Mouse (Mus musculus) B cell, adult 2 months (primary cell): ENCODE measurements around the gene Tmed10.
A peak's percentile ranks its signal among the peaks of the same experiment; 100 is the strongest.

Experiments used
- DNase-seq, 2 experiments: peaks; one replicate each; pipeline ENCODE4 v3.0.0; 2022

Gene Tmed10

GRCm38 (mm10) chr12:85374561-85375272 is at the start of gene Tmed10:
Tmed10 (minus strand) TSS chr12:85374847.
- DNase-seq: peak; percentile 87 to 88

- DNase-seq: no peak
Measured at GRCm38 (mm10) chr12:85423236-85423635, 48.6 kb upstream of the Tmed10 start.

- DNase-seq: no peak
Measured at GRCm38 (mm10) chr12:85422536-85422935, 47.9 kb upstream of the Tmed10 start.

- DNase-seq: peak in 1 of 2 experiments; percentile 21
Measured at GRCm38 (mm10) chr12:85420945-85421344, 46.3 kb upstream of the Tmed10 start.

- peak in 1 of 2 experiments; percentile 35 for DNase-seq
Measured at GRCm38 (mm10) chr12:85417845-85418244, 43.2 kb upstream of the Tmed10 start.

GRCm38 (mm10) chr12:85416298-85416697 is 41.7 kb upstream of the Tmed10 start:
- no peak for DNase-seq

- no peak for DNase-seq
Measured at GRCm38 (mm10) chr12:85415876-85416275, 41.2 kb upstream of the Tmed10 start.

GRCm38 (mm10) chr12:85411136-85411535 is 36.5 kb upstream of the Tmed10 start:
- DNase-seq: no peak

- DNase-seq: no peak
Measured at GRCm38 (mm10) chr12:85397960-85398272, 23.3 kb upstream of the Tmed10 start.

- DNase-seq: no peak
Measured at GRCm38 (mm10) chr12:85397063-85397959, 22.7 kb upstream of the Tmed10 start.

- DNase-seq: no peak
Measured at GRCm38 (mm10) chr12:85393981-85394380, 19.3 kb upstream of the Tmed10 start.

- no peak for DNase-seq
Measured at GRCm38 (mm10) chr12:85393526-85393925, 18.9 kb upstream of the Tmed10 start.

GRCm38 (mm10) chr12:85391148-85391547 is 16.5 kb upstream of the Tmed10 start:
- no peak for DNase-seq

- DNase-seq: no peak
Measured at GRCm38 (mm10) chr12:85389204-85390185, 14.8 kb upstream of the Tmed10 start.

GRCm38 (mm10) chr12:85385995-85386375 is 11.3 kb upstream of the Tmed10 start:
- DNase-seq: no peak

- peak; percentile 30 to 31 for DNase-seq
Measured at GRCm38 (mm10) chr12:85385329-85385994, 10.8 kb upstream of the Tmed10 start.

- no peak for DNase-seq
Measured at GRCm38 (mm10) chr12:85382761-85383680, 8.4 kb upstream of the Tmed10 start.

- DNase-seq: no peak
Measured at GRCm38 (mm10) chr12:85381570-85381969, 6.9 kb upstream of the Tmed10 start.

GRCm38 (mm10) chr12:85380942-85381341 is 6.3 kb upstream of the Tmed10 start:
- no peak for DNase-seq

- DNase-seq: no peak
Measured at GRCm38 (mm10) chr12:85380308-85380707, 5.7 kb upstream of the Tmed10 start.

- peak; percentile 24 to 25 for DNase-seq
Measured at GRCm38 (mm10) chr12:85378271-85378670, 3.6 kb upstream of the Tmed10 start.
